Comparison of ENCODE assay signal across 36 mouse cellular contexts in the genomic region with DNA sequence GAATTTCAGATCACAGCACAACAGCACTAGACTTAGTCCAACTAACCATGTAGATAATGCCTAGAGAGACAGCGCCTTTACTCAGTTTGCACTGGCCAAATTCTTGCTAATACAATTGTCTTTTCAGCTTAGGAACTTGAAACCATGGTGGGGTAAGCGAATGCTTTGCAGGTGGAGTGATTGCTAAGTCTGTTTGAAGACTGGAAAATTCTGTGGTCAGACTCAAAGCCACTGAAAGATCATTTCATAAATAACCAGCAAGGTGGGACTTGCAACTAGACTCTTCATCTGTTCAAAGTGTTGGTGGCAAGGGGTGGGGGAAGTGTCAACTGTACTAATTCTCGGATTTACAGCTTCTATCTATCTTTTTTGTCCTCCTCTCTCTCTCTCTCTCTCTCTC. TPM values are rescaled to one million over a fixed set of nuclear protein-coding genes. Genes with fewer than 3 reads are reported as not detected.
"Had no signal": no experiment of that assay in that cellular context is flagged by ENCODE, and none has a peak within 500 bp of the region (broad histone marks: within the 10 kb centered on the region; RNA-seq: fewer than 3 reads in every experiment).

No protein-coding gene starts in this region.

- H3K27me3 ChIP-seq: limb, embryonic 12.5 days; limb, embryonic 13.5 days; limb, embryonic 15.5 days; liver, embryonic 12.5 days; liver, embryonic 13.5 days; liver, embryonic 15.5 days; lung, embryonic 15.5 days; megakaryocyte, embryonic 14.5 days; midbrain, embryonic 12.5 days; midbrain, embryonic 13.5 days; midbrain, embryonic 15.5 days had no signal

- H3K9me3 ChIP-seq: limb, embryonic 10.5 days; limb, embryonic 12.5 days; limb, embryonic 13.5 days; limb, embryonic 15.5 days; liver, embryonic 12.5 days; liver, embryonic 13.5 days; liver, embryonic 15.5 days; lung, embryonic 15.5 days; megakaryocyte, embryonic 14.5 days; midbrain, embryonic 10.5 days; midbrain, embryonic 12.5 days; midbrain, embryonic 13.5 days; midbrain, embryonic 15.5 days had no signal

- DNase-seq: left cerebral cortex, postnatal 4 days; liver; liver, embryonic 13.5 days; liver, postnatal 0 days; lung, adult 18-20 months; lung, adult 2 months; lung, embryonic 14.5 days; lung, postnatal 10 days; lung, postnatal 14 days; lung, postnatal 36 days; lung, postnatal 4 days; midbrain, embryonic 14.5 days had no signal

- H3K4me1 ChIP-seq: limb, embryonic 10.5 days; limb, embryonic 12.5 days; limb, embryonic 13.5 days; limb, embryonic 15.5 days; liver, embryonic 12.5 days; liver, embryonic 13.5 days; liver, embryonic 15.5 days; lung, embryonic 15.5 days; midbrain, embryonic 10.5 days; midbrain, embryonic 12.5 days; midbrain, embryonic 13.5 days; midbrain, embryonic 15.5 days had no signal

- H3K27ac ChIP-seq: limb, embryonic 10.5 days; limb, embryonic 12.5 days; limb, embryonic 13.5 days; limb, embryonic 15.5 days; liver, embryonic 12.5 days; liver, embryonic 13.5 days; liver, embryonic 14.5 days; liver, embryonic 15.5 days; lung, embryonic 15.5 days; macrophage; midbrain, embryonic 10.5 days; midbrain, embryonic 12.5 days; midbrain, embryonic 13.5 days; midbrain, embryonic 15.5 days had no signal

- H3K4me3 ChIP-seq: limb, embryonic 10.5 days; limb, embryonic 12.5 days; limb, embryonic 13.5 days; limb, embryonic 15.5 days; liver, embryonic 12.5 days; liver, embryonic 13.5 days; liver, embryonic 15.5 days; lung, embryonic 15.5 days; megakaryocyte, embryonic 14.5 days; midbrain, embryonic 10.5 days; midbrain, embryonic 12.5 days; midbrain, embryonic 13.5 days; midbrain, embryonic 15.5 days; myocyte had no signal

- ATAC-seq: liver, embryonic 12.5 days; liver, postnatal 0 days; lung, postnatal 0 days; midbrain, embryonic 13.5 days; midbrain, embryonic 15.5 days; midbrain, embryonic 16.5 days had no signal

- H3K36me3 ChIP-seq: limb, embryonic 10.5 days; limb, embryonic 12.5 days; limb, embryonic 13.5 days; limb, embryonic 15.5 days; liver, embryonic 12.5 days; liver, embryonic 13.5 days; liver, embryonic 15.5 days; lung, embryonic 15.5 days; midbrain, embryonic 10.5 days; midbrain, embryonic 12.5 days; midbrain, embryonic 13.5 days; midbrain, embryonic 15.5 days had no signal

- H3K4me2 ChIP-seq: limb, embryonic 12.5 days; limb, embryonic 13.5 days; limb, embryonic 15.5 days; liver, embryonic 11.5 days; liver, embryonic 12.5 days; liver, embryonic 13.5 days; liver, embryonic 15.5 days; lung, embryonic 14.5 days; lung, embryonic 15.5 days; midbrain, embryonic 11.5 days; midbrain, embryonic 12.5 days; midbrain, embryonic 13.5 days; midbrain, embryonic 15.5 days had no signal

- H3K9ac ChIP-seq: limb, embryonic 12.5 days; limb, embryonic 13.5 days; limb, embryonic 15.5 days; liver, embryonic 12.5 days; liver, embryonic 13.5 days; liver, embryonic 14.5 days; liver, embryonic 15.5 days; liver, postnatal 0 days; lung, embryonic 14.5 days; lung, embryonic 15.5 days; midbrain, embryonic 12.5 days; midbrain, embryonic 13.5 days; midbrain, embryonic 15.5 days had no signal

RNA-seq across cellular contexts. Expression of a gene that starts 50.4 kb away (rescaled TPM):
- total RNA-seq: left cerebral cortex, postnatal 36 days; left cerebral cortex, postnatal 4 days; liver, adult 2 months; midbrain, postnatal 0 days had no signal
- polyA plus RNA-seq: limb, embryonic 12.5 days; limb, embryonic 13.5 days; liver, adult 2 months; liver, embryonic 12.5 days; liver, embryonic 13.5 days; liver, embryonic 15.5 days; lung, embryonic 14.5 days; lung, embryonic 16.5 days; lung, postnatal 0 days; macrophage; myocyte; neural tube, embryonic 11.5 days had no signal
